18 mouse cellular contexts compared by ENCODE assay signal in genomic region chr17:88175951-88176623, GRCm38 (mm10).
DNase-seq lines count a peak whose midpoint lies in the region; ATAC-seq lines count a peak whose summit lies in the region.
"Had no signal": no experiment of that assay in that cellular context is flagged by ENCODE, and none has a peak within 500 bp of the region (broad histone marks: within the 10 kb centered on the region; RNA-seq: fewer than 3 reads in every experiment).

No protein-coding gene starts in this region.

- DNase-seq in heart, adult 11 months = peak; percentile 49
- no peak for DNase-seq in heart, adult 9 months (ENCODE audit: low spot score in 2 of 2)
- DNase-seq in A20 (ENCODE audit: low read depth, low spot score) = peak; percentile 47
- DNase-seq in spleen, adult 18-20 months = peak; percentile 60 to 65
- DNase-seq in embryo, embryonic 9.5 days (ENCODE audit: extremely low spot score) = no peak
- DNase-seq in layer of hippocampus, postnatal 25 days (ENCODE audit: extremely low spot score in 1 of 2, low spot score in 1 of 2) = no peak
- no peak for DNase-seq in cerebellum, postnatal 25 days
- DNase-seq: adrenal gland, adult 8-10 months; cerebellum, adult 8-10 months; gastrocnemius, postnatal 14 days; heart, postnatal 10 days; kidney, postnatal 36 days; liver, embryonic 13.5 days; retina, postnatal 1 day had no signal

- ATAC-seq in hematopoietic stem cell, adult 5-6 weeks (replicated peaks in 1 of 2; ENCODE audit: insufficient read depth in 1 of 2, low FRiP score in 2 of 2, low TSS enrichment in 1 of 2, low read depth in 1 of 2, poor library complexity in 2 of 2, severe bottlenecking in 2 of 2) = peak; percentile 93 to 97
- ATAC-seq: forebrain, embryonic 14.5 days; intestine, embryonic 15.5 days; midbrain, embryonic 16.5 days had no signal

Comparison
In these comparisons a context has a peak if more than half of its experiments do, and no peak if none do; other contexts are left out.
1. DNase-seq: peak in heart, adult 11 months (single experiment), A20 (single experiment) and spleen, adult 18-20 months (2 of 2); none in heart, adult 9 months (0 of 2), embryo, embryonic 9.5 days (single experiment), layer of hippocampus, postnatal 25 days (0 of 2) and cerebellum, postnatal 25 days (0 of 2).